Mouse (Mus musculus) 3T3-L1 (cell line): ENCODE results near the gene Olfr94.
"Not testable (repeated sequence)": the region's sequence is repeated elsewhere in the genome, so short reads cannot be mapped to it uniquely, and the experiment has no call there.

ENCODE experiments used
- DNase-seq: peaks from one replicate; pipeline ENCODE4 v3.0.0-alpha.2; 2015; ENCODE audit warnings: low read depth, low spot score

Gene Olfr94

DNA sequence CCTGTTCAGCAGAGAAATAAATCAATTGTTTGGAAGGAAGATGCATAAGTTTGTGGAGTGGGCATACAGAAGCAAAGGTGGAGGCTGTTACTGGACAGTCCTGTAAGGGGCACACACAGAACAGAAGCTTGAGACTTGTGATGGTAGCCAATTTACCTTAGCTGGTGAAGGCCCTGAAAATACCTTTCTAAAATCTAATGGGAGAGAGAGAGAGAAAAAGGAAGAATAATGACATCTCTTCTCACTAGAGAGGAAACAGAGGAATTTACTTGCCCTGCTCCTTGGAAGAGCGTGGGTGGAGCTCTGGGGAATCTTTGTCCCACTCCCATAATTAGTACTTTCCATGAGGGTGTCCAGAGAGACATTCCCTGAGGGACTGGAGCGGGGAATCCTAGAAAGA lies at the start of gene Olfr94:
TSS of gene Olfr94 (minus strand) at position 101 of the 400 bp plus-strand sequence.
- no peak for DNase-seq

DNA sequence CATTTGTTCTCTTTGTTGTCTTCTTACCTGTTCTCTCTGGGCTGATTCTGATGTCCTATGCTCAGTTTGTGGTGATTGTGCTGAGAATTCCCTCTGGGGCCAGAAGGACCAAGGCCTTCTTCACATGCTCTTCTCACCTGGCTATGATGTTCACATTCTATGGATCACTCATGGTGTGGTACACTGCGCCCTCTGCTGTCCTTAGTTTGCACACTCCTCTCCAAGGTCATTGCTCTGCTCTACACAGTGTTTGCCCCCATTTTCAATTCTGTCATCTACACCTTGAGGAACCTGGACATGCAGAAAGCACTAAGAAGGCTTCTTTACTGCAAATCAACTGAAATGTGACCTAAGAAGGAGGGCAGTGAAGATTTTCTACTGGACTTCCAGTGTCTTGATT lies 49.8 kb upstream of the Olfr94 start:
- DNase-seq, result peak; percentile 59

DNA sequence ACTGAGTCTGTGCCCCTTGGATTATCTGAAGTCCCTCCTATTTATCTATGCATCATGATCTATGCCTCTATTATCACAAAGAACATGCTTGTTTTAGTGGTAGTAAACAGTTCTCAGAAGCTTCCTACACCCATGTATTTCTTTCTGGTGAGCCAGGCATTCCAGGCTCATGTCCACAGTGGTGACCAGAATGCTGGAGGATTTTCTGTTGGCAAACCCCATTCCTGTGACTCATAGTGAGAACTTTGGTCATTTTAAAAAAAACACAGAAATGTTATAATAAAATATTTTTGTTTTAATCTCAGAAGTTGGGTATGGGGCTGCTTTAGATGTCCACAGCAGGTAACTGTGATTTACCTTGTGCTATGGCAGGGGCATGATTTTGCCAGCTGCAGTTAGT lies 48.7 kb upstream of the Olfr94 start:
- peak; percentile 73 for DNase-seq

DNA sequence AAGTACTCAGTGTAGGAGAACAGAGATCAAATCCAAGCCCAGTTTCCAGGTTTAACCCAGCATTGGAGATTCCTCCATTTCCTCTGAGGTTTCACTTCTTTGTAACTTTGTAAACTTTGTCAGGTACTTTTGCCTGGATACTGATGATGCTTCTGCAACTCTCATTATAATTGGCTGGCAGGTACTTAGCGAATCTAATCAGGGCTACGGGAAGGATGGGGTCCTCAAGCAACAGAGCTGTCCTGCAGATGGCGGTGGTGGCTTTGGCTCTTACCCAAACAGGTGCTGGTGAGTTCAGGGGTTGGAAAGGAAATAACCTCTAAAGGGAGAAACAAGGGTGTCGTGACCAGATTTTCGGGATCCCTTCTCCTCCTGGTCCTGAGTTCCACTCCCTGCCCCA lies 45.9 kb upstream of the Olfr94 start:
- peak; percentile 60 for DNase-seq

DNA sequence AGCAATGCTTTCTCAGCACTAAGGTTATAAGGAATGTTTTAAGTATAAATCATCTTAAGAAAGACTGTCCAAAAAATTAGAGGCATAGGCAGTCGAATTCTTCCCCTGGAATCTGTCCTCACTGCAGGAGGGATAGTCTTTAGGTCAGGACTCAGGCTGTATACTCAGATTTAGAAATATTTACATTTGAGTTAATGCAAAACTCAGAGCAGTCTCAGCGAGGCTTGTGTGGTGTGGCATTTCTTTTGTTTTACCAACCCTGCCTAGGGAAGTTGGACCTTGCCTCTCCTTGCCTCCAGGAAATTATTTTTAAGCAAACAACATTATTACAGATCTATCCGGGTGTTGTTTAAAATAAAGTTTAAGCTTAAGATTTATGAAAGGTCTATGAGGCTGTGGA lies 41.4 kb upstream of the Olfr94 start:
- no peak for DNase-seq

DNA sequence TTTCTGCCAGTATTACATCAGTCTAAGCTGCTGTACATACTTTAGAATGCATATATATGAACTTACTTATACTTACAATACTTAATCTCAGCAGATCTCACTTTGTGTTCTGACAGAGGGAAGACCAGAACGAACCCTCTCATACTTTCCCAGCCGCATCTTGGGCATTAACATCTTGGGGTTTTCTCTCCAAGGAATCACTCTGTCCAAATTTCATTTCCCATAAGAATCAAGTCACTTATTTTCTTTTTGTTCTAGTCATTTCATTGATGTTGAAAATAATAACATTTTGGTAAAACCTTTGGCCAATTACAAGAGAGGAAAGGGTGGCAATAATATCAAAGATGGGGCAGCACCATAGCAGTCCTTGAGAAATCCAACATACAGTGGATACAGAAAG lies 36.4 kb upstream of the Olfr94 start, which contains the start of gene Olfr97:
TSS of gene Olfr97 (minus strand) at position 101 of the 400 bp plus-strand sequence.
- not testable (repeated sequence) for DNase-seq

DNA sequence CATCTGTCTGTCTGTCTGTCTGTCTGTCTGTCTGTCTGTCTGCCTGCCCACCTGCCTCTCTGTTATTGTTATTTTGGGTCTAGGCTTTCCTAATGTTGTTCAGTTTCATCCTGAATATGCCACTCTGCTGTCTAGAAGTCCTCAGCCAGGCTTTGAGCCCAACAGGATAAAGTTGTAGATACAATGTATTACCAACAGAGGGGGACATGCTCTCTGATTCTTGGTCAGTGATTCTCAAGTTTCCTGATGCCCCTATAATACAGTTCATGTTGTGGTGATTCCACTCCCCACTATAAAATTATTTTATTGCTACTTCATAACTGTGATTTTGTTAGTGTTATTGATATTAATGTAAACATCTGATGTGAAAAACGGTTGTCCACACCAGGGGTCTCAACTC lies 21.1 kb upstream of the Olfr94 start:
- peak; percentile 59 for DNase-seq

DNA sequence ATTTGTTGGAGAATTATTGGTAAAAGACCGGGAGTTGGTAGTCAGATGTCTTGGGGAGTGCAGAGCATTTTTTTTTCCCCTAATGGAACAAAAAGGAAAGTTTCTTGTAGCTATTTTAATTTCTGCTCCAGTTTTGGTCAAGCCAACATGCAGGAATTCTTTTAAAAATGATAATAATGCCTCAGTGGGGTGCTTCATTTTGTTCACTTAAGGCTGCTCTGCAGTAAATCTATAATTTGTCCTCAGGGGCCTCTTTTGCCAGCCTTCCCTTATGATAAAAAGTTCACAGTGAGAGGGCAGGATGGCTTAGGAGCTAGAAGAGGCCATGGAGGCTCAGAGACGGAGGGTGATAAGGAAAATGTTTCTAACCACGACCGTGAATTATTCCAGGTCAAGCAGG lies 19.1 kb upstream of the Olfr94 start, which contains the start of gene Olfr96:
TSS of gene Olfr96 (plus strand) at position 301 of the 400 bp plus-strand sequence.
- DNase-seq, result no peak

DNA sequence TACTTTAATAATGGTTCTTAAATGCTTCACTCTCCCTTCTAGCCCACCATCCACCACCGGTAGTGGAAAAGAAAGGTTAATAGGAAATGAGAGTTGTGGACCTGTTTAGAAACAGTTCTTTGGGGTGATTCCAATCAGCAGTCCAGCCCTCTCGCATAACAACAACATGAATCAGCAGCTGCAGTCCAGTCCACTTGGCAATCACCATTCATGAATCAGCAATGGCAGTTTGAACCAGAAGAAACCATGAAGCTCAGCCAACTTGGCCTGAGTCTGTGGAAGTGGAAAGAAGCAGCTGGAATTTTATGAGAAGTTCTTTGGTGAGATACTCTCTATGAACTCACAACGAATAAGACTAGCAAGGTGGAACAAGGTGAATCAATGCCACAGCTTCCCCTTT lies 17.7 kb upstream of the Olfr94 start:
- peak; percentile 96 for DNase-seq

DNA sequence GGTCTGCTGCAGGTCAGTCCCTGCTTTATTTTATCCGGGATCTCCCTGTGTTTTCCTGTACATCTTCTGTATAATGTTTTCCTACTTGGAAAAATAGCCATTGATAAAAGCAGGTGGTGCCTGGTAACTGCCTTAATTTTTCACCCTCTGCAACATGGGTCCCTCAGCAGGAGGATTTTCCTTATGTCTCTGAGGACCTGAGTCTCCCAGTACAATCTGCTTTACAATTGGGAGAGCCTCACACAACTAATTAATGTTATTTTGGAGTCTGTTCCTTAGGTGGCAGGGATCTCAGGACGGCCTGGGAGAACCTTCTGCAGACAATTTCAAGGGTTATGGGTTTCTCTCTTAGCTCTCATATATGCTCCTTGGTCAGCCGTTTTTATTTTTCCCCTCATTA lies 12.2 kb upstream of the Olfr94 start, which contains the start of gene Olfr95:
TSS of gene Olfr95 (minus strand) at position 101 of the 400 bp plus-strand sequence.
- no peak for DNase-seq

DNA sequence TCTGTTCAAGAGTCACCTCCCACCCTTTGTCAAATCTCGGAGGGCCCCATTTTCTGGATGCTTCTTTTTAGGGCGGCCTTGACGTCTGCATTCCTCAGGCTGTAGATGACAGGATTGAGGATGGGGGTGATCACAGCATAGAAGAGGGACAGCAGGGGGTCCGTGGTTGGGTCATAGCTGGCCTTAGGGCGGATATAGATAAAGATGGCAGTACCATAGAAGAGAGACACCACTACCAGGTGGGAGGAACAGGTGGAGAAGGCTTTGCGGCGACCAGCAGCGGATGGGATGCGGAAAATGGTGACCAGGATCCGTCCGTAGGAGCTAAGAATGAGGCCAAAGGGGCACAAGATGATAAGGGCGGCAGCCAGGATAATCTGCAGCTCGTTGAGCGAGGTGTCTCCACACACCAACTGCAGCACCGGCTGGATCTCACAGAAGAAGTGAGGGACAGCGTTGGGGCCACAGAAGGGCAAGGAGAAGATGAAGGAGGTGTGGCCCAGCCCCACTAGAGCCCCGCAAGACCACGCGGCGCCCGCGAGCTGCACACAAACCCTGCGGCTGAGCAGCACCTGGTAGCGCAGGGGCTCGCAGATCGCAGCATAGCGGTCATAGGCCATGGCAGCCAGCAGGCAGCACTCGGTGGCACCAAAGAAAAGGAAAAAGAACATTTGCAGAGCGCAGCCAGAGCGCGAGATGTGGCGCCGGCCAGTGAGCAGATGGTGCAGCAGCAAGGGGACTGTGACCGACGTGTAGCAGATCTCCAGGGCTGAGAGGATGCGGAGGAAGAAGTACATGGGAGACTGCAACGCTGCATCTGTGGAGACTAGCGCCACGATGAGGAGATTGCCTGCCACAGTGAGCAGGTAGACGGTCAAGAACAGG lies 10.3 kb upstream of the Olfr94 start:
- DNase-seq, result no peak

DNA sequence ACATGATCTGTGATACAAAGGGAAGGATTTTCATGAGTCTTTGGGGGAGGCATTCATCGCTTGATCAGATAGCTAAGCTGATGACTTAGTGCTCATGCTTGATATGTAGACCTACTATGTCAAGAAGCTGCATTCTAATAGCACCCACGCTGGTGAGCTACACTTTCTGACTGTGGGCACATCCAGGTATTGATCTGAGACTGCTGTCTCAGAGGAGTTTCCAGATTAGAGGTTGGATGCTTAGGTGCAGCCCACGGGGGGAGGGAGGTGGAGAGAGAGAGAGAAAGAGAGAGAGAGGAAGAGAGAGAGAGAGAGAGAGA lies 3.1 kb upstream of the Olfr94 start:
- no peak for DNase-seq

DNA sequence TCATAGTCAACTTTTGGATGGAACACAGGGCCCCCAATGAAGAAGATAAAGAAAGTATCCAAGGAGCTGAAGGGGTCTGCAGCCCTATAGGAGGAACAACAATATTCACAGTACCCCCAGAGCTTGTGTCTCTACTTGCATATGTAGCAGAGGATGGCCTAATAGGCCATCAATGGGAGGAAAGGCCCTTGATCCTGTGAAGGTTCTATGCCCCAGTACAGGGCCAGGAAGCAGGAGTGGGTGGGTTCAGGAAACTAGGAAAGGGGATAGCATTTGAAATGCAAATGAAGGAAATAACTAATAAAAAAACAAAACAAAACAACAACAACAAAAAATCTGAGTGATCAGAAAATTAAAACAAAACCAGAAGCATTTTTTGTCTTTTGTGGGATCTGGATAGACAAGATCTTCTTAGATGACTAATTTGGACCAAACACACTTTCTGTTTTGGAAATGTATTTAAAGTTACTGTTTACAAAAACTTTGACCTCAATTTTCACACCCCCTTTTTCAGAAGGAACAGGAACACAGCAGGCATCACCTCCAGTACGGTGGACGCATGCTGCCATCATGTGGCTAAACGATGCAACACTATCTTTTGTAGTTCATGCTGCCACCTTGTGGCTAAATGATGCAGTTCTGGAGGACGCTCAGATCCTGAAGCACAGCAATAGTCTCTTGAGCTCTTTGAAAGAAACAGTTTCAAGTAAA lies 2.6 kb upstream of the Olfr94 start:
- peak; percentile 94 for DNase-seq

DNA sequence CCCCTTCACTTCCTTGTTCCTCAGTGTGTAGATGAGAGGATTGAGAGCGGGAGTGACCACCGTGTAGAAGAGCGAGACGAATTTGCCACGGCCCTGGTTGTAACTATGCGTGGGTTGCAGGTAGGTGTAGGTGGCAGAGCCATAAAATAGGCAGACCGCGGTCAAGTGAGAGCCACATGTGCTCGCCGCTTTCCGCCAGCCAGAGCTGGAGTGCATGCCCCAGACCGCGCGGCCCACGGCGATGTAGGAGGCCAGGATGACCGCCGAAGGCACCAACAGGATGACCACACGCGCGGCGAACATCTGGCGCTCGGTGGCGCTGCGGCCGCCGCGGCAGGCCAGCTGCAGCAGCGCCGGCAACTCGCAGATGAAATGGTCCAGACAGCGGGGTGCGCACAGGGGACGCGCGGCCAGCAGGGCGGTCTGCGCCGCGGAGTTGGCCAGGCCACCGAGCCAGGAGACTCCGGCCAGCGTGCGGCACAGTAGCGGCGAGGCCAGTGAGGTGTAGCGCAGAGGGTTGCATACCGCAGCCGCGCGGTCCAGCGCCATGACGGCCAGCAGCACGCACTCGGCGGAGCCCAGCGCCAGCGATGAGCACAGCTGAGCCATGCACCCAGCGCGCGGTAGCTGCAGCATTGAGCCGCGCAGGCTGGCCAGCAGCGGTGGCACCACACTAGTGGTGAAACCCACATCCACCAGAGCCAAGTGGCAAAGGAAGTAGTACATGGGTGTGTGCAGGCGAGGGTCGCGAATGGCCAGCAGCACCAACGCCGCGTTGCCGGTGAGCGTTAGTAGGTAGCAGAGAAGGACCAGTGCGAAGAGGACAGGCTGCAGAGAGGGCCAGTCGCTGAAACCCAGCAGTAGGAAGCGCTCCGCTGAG lies 3.7 kb downstream of the Olfr94 start:
- DNase-seq, result no peak

DNA sequence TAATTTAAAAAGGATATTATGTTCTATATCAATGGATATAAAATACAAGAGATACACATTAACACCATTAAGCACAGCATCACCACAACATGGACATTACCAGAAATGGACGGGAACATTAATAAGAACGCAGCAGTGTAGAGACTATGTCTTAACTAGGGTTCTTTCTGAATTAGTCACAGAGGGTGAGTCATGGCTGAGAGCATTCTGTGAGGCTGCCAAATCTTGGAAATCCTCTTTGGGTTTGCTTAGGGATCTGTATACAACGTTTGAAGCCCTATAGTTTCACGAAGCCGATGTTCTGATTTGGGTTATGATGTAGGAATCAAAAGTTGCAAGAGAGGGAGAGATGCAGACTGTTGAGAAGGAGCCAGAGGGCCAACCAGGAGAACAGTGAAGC lies 6.0 kb downstream of the Olfr94 start:
- peak; percentile 97 for DNase-seq

DNA sequence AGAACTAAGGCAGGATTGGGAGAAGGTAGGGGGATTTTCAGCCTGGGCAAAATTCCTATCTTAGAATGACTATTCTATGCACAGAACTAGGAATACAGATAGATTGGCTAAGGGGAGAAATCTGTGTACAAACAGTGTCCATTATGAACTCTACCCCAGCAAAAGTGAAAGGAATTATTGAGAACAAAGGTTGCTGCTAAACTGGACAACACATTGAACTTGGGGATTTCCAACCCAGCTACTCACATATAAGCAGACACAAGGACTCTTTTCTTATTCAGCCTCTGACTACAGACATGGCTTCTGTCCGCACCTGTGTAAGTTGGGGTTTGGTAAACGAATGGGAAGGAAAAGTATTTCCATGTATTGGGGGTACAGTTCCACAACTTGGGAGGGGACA lies 7.1 kb downstream of the Olfr94 start, which contains the start of gene Ubd:
TSS of gene Ubd (plus strand) at position 237 of the 400 bp plus-strand sequence.
- DNase-seq, result peak; percentile 51

DNA sequence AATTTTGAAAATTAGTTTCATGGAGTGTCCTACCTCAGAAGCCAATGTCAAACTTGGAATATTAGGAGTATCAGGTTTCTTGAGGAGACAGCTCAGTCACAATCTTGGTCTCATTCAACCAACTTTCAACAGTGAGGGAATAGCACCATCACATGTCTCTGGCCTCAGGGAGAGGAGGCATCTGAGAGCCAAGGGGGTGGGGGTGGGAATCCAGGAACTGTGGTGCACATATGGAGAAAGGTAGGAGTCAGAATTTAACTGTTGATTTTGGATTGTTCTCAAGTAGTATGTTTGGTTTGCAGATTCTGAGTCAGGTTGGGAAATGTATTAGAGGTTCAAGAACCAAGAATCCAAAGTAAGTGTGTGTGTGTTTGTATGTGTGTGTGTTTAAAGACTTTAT lies 7.8 kb downstream of the Olfr94 start:
- DNase-seq, result peak; percentile 82

DNA sequence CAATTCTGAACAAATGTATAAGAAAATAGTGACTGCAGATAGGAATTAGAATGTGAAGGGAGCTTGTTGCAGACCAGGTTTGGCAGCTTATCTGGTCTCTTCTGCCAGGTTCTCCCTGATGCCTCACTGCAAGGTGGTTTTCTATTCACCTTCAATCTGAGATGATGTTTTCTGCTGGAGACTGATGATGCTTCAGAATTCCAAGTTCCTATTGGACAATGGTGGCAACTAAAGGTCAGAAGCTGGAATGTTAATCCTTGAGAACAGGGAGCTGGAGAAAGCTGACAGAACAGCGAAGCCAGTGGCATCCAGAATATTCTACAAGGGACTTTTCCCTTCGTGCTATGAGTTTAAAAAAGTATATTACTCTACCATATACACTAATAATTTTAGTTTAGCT lies 10.1 kb downstream of the Olfr94 start:
- DNase-seq, result peak; percentile 60

DNA sequence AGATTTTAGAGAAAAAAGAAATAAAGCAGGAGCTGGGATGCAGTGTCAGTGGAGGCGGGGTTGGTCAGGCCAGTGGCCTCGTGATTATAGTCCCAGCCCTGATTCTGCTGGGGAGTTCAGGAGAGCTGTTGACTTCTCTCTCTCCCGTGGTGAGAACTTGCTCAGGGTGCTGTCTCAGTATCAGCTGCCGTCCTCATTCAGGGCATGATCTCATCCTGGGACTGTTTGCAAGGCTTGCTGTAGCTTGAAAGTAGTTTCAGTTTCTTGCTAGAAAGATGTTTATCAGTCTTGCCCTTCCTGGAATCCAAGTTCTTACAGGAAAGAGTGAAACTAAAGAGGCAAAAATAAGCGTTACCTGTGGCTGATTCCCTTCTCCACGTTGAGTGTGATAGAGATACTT lies 15.3 kb downstream of the Olfr94 start:
- peak; percentile 56 for DNase-seq

DNA sequence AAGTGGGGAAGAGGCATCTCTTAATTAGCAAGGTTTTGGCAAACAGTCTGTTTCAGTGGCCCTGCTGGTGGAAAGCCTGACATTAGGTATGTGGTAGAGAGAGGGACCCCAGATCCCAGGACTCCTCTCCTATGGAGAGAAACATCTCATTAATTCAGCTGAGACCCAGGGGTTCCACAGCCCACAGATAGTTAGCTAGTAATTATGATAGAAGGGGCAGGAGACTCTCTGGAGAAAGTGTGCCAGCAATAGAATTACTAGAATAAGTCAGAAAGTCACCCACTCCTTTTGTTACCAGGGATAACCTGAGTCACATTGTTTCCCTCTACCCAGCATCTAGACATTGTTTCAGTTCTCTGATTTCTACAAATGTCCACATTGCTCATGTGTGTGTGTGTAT lies 39.4 kb downstream of the Olfr94 start, which contains the start of gene Olfr93:
TSS of gene Olfr93 (minus strand) at position 101 of the 400 bp plus-strand sequence.
- DNase-seq, result no peak
